Mouse (Mus musculus) lung, embryonic 14.5 days (tissue): ENCODE data around the gene Zfyve19. TPM values are rescaled to one million over a fixed set of nuclear protein-coding genes. Genes with fewer than 3 reads are reported as not detected.

ENCODE experiments used
- ATAC-seq: fragments of 200-750 bp; cut with Nextera tagmentation; 2 replicates; pipeline ENCODE4 v1.8.0; 2017; ENCODE audit warnings: mild to moderate bottlenecking, moderate TSS enrichment, moderate library complexity; ENCODE audit not compliant: insufficient read depth
- DNase-seq: peaks from one replicate; pipeline ENCODE4 v3.0.0-alpha.2; 2015
- H3K27ac ChIP-seq: fragments of 300-500 bp; sonication (generic); 2 replicates; pipeline ENCODE4 v1.5.1; 2014; ENCODE audit warnings: low read depth, mild to moderate bottlenecking, moderate library complexity
- H3K27me3 ChIP-seq: fragments of 300-500 bp; sonication (generic); 2 replicates; pipeline ENCODE4 v1.6.1; 2014; ENCODE audit warnings: low read length, control low read depth; ENCODE audit not compliant: insufficient read depth
- H3K36me3 ChIP-seq: fragments of 300-500 bp; sonication (generic); 2 replicates; pipeline ENCODE4 v1.6.1; 2014; ENCODE audit warnings: control low read depth; ENCODE audit not compliant: insufficient read depth
- H3K4me1 ChIP-seq: fragments of 300-500 bp; sonication (generic); 2 replicates; pipeline ENCODE4 v1.6.1; 2014; ENCODE audit warnings: antibody characterized with exemption, control low read depth; ENCODE audit not compliant: insufficient read depth
- H3K4me2 ChIP-seq: fragments of 300-500 bp; sonication (generic); 2 replicates; pipeline ENCODE4 v1.6.1; 2014; ENCODE audit warnings: mild to moderate bottlenecking
- H3K4me3 ChIP-seq: fragments of 300-500 bp; sonication (generic); 2 replicates; pipeline ENCODE4 v1.5.1; 2014; ENCODE audit warnings: low read depth, low read length
- H3K9ac ChIP-seq: fragments of 300-500 bp; sonication (generic); 2 replicates; pipeline ENCODE4 v1.6.1; 2014
- H3K9me3 ChIP-seq: fragments of 300-500 bp; sonication (generic); 2 replicates; pipeline ENCODE4 v1.6.1; 2016; ENCODE audit warnings: low read depth, low read length, control low read depth
- CTCF ChIP-seq: IDR thresholded peaks from 2 replicates; pipeline ENCODE4 v1.5.1; 2016; ENCODE audit warnings: antibody characterized with exemption, low read depth
- WGBS: fragments of 180-500 bp; shearing (Covaris S2); extraction: QIAGEN DNeasy Blood & Tissue Kit; methylation state at CpG from one replicate; pipeline ENCODE4 v1.1.7; 2014; 5-methylcytosine and 5-hydroxymethylcytosine counted together
- polyA plus RNA-seq: library from polyadenylated mRNA; unstranded; fragments of >200 nt; fragmentation: Nextera tagmentation; extraction: Ambion mirVana; gene quantifications from 2 replicates; pipeline ENCODE4 v1.2.1, GENCODE M21; 2014

Zfyve19 gene
- polyA plus RNA-seq, 1 experiment from 2014 or later: 50.5 TPM

GRCm38 (mm10) chr2:119175614-119176013 is 32.8 kb upstream of the Zfyve19 start:
- no peak overlapping the region for H3K9ac ChIP-seq
- no peak for TF ChIP-seq CTCF
- no peak overlapping the region for H3K4me2 ChIP-seq
- WGBS: 48% methylated on average over 6 of the region's 6 CpGs
- ATAC-seq (no peak), DNase-seq (no peak)
- H3K4me3 ChIP-seq: no peak overlapping the region
- H3K9me3 ChIP-seq: no peaks in the 10 kb centered on the region
- H3K27ac ChIP-seq: no peak overlapping the region
- H3K36me3 ChIP-seq: peaks cover 16% of the 10 kb centered on the region
- H3K4me1 ChIP-seq: peaks cover 10% of the 10 kb centered on the region
- H3K27me3 ChIP-seq: no peaks in the 10 kb centered on the region

GRCm38 (mm10) chr2:119176761-119177160 is 31.7 kb upstream of the Zfyve19 start:
- H3K27ac ChIP-seq: no peak overlapping the region
- peaks cover 17% of the 10 kb centered on the region for H3K36me3 ChIP-seq
- DNase-seq (no peak), ATAC-seq (no peak)
- H3K4me3 ChIP-seq: no peak overlapping the region
- no peaks in the 10 kb centered on the region for H3K9me3 ChIP-seq
- no peak overlapping the region for H3K9ac ChIP-seq
- H3K4me2 ChIP-seq: no peak overlapping the region
- peaks cover 10% of the 10 kb centered on the region for H3K4me1 ChIP-seq
- WGBS: 54% methylated on average over 3 of the region's 3 CpGs
- H3K27me3 ChIP-seq: no peaks in the 10 kb centered on the region
- no peak for TF ChIP-seq CTCF

GRCm38 (mm10) chr2:119177384-119177939 is 31.0 kb upstream of the Zfyve19 start:
- Histone ChIP-seq H3K36me3 (peaks cover 17% of the 10 kb centered on the region), H3K27me3 (no peaks in the 10 kb centered on the region), H3K9ac (no peak overlapping the region), H3K4me2 (no peak overlapping the region), H3K4me3 (no peak overlapping the region), H3K9me3 (no peaks in the 10 kb centered on the region), H3K4me1 (peaks cover 9% of the 10 kb centered on the region), H3K27ac (no peak overlapping the region)
- ATAC-seq: no peak
- no peak for TF ChIP-seq CTCF
- WGBS: 77% methylated on average over 5 of the region's 5 CpGs
- no peak for DNase-seq

- H3K27me3 ChIP-seq: no peaks in the 10 kb centered on the region
- no peak for TF ChIP-seq CTCF
- no peaks in the 10 kb centered on the region for H3K4me1 ChIP-seq
- 85% methylated on average over 7 of the region's 7 CpGs for WGBS
- DNase-seq (no peak), ATAC-seq (no peak)
- H3K4me3 ChIP-seq: no peak overlapping the region
- no peaks in the 10 kb centered on the region for H3K9me3 ChIP-seq
- H3K4me2 ChIP-seq: no peak overlapping the region
- no peak overlapping the region for H3K9ac ChIP-seq
- H3K27ac ChIP-seq: no peak overlapping the region
- H3K36me3 ChIP-seq: peaks cover 38% of the 10 kb centered on the region
Measured at GRCm38 (mm10) chr2:119182914-119183313, 25.5 kb upstream of the Zfyve19 start.

GRCm38 (mm10) chr2:119189029-119189710 is 19.2 kb upstream of the Zfyve19 start:
- WGBS: 7% methylated on average over 15 of the region's 15 CpGs
- Histone ChIP-seq H3K4me1 (no peaks in the 10 kb centered on the region), H3K27me3 (no peaks in the 10 kb centered on the region), H3K4me2 (peak overlapping the region; percentile 66), H3K27ac (no peak overlapping the region), H3K36me3 (peaks cover 8% of the 10 kb centered on the region; the same call in 1 of the 2 replicates), H3K4me3 (peak overlapping the region; percentile 25), H3K9ac (0 out of 2 replicates have a peak overlapping the region, but pooled peaks have one; percentile 7), H3K9me3 (no peaks in the 10 kb centered on the region)
- peak; percentile 88 for TF ChIP-seq CTCF
- DNase-seq (peak; percentile 87), ATAC-seq (peak; percentile 84)

- WGBS: 77% methylated on average over 5 of the region's 5 CpGs
- TF ChIP-seq CTCF: no peak
- Histone ChIP-seq H3K4me3 (no peak overlapping the region), H3K27ac (no peak overlapping the region), H3K9ac (no peak overlapping the region), H3K36me3 (no peaks in the 10 kb centered on the region), H3K27me3 (no peaks in the 10 kb centered on the region), H3K4me2 (no peak overlapping the region), H3K4me1 (no peaks in the 10 kb centered on the region), H3K9me3 (no peaks in the 10 kb centered on the region)
- ATAC-seq: no peak
- no peak for DNase-seq
Measured at GRCm38 (mm10) chr2:119190969-119191368, 17.4 kb upstream of the Zfyve19 start.

GRCm38 (mm10) chr2:119194140-119194539 is 14.3 kb upstream of the Zfyve19 start:
- H3K4me1 ChIP-seq: no peaks in the 10 kb centered on the region
- 92% methylated on average over 5 of the region's 5 CpGs for WGBS
- no peak for ATAC-seq
- no peak overlapping the region for H3K4me3 ChIP-seq
- H3K9me3 ChIP-seq: no peaks in the 10 kb centered on the region
- no peaks in the 10 kb centered on the region for H3K36me3 ChIP-seq
- H3K4me2 ChIP-seq: no peak overlapping the region
- no peak overlapping the region for H3K27ac ChIP-seq
- no peak for DNase-seq
- no peak overlapping the region for H3K9ac ChIP-seq
- no peaks in the 10 kb centered on the region for H3K27me3 ChIP-seq
- no peak for TF ChIP-seq CTCF
